In genomic region chr19:60757099-60757785, GRCm38 (mm10) we compare ENCODE assay signal across 8 mouse cellular contexts. TPM values are rescaled to one million over a fixed set of nuclear protein-coding genes. Genes with fewer than 3 reads are reported as not detected.
DNase-seq lines count a peak whose midpoint lies in the region; ATAC-seq and TF ChIP-seq lines count a peak whose summit lies in the region.

No protein-coding gene starts in this region.

- H3K36me3 ChIP-seq in heart, embryonic 11.5 days (ENCODE audit: control insufficient read depth, insufficient read depth, low read length) = 0 out of 2 replicates have a peak, but pooled peaks cover 2% of the 10 kb centered on the region
- H3K36me3 ChIP-seq in C2C12 (ENCODE audit: control insufficient read depth, insufficient read depth) = peaks cover 30% of the 10 kb centered on the region
- peaks cover 14% of the 10 kb centered on the region for H3K36me3 ChIP-seq in forebrain, embryonic 12.5 days (replicated peaks)
- H3K36me3 ChIP-seq in liver, embryonic 14.5 days (replicated peaks; ENCODE audit: control insufficient read depth, insufficient read depth, low read depth) = peaks cover 11% of the 10 kb centered on the region

- TF ChIP-seq CTCF in C2C12 (IDR thresholded peaks at IDR 0.05; ENCODE audit: control insufficient read depth, insufficient read depth, insufficient read length) = no peak
- TF ChIP-seq CTCF in liver, embryonic 14.5 days (IDR thresholded peaks at IDR 0.05; ENCODE audit: low read depth) = no peak

- no peak for DNase-seq in heart, adult 8-10 months (ENCODE audit: low spot score)
- peak in 1 of 3 experiments; percentile 22 for DNase-seq in liver, embryonic 14.5 days (ENCODE audit: low read depth in 3 of 3, low spot score in 3 of 3)
- DNase-seq in ovary, postnatal 36 days (ENCODE audit: low spot score) = no peak
- DNase-seq in spleen, postnatal 4 days (ENCODE audit: low spot score in 2 of 2) = no peak
- DNase-seq in right cerebral cortex, postnatal 10 days (ENCODE audit: low spot score in 2 of 2) = no peak

- 6% methylated on average over 25 of the region's 25 CpGs for WGBS in heart, embryonic 11.5 days (ENCODE audit: insufficient replicate concordance)
- WGBS in forebrain, embryonic 12.5 days = 6% methylated on average over 25 of the region's 25 CpGs
- 4% methylated on average over 25 of the region's 25 CpGs for WGBS in liver, embryonic 14.5 days (ENCODE audit: insufficient replicate concordance)

- H3K4me1 ChIP-seq in heart, embryonic 11.5 days (ENCODE audit: control insufficient read depth, insufficient read depth, low read length) = peaks cover 7% of the 10 kb centered on the region; the same call in 1 of the 2 replicates
- peaks cover 18% of the 10 kb centered on the region for H3K4me1 ChIP-seq in forebrain, embryonic 12.5 days
- H3K4me1 ChIP-seq in liver, embryonic 14.5 days (replicated peaks; ENCODE audit: control insufficient read depth in 2 of 2, insufficient read depth in 2 of 2, low read length in 1 of 2) = peaks cover 7 to 8% of the 10 kb centered on the region in 2 experiments

- no peaks in the 10 kb centered on the region for H3K79me2 ChIP-seq in C2C12 (ENCODE audit: control insufficient read depth, insufficient read depth)

- H3K4me2 ChIP-seq in heart, embryonic 11.5 days = peak overlapping the region; percentile 100
- peak overlapping the region; percentile 100 for H3K4me2 ChIP-seq in forebrain, embryonic 12.5 days
- peak overlapping the region; percentile 89 for H3K4me2 ChIP-seq in liver, embryonic 14.5 days (ENCODE audit: low read depth)

- TF ChIP-seq EP300 in liver, embryonic 14.5 days (IDR thresholded peaks at IDR 0.05; ENCODE audit: low read depth) = no peak

- no peak overlapping the region for H3K27ac ChIP-seq in heart, embryonic 11.5 days (ENCODE audit: low read depth, low read length)
- 0 out of 2 replicates have a peak overlapping the region, but pooled peaks have one; percentile 85 for H3K27ac ChIP-seq in forebrain, embryonic 12.5 days
- no peak overlapping the region for H3K27ac ChIP-seq in liver, embryonic 14.5 days

- no peak for ATAC-seq in heart, embryonic 11.5 days (replicated peaks; ENCODE audit: insufficient number of reproducible peaks, low FRiP score, low TSS enrichment)
- ATAC-seq in forebrain, embryonic 12.5 days (ENCODE audit: low FRiP score) = no peak
- no peak for ATAC-seq in liver, embryonic 14.5 days (ENCODE audit: insufficient read depth)

- peak overlapping the region; percentile 76 for H3K4me3 ChIP-seq in heart, embryonic 11.5 days (ENCODE audit: low read depth, low read length)
- peak overlapping the region; percentile 41 for H3K4me3 ChIP-seq in C2C12 (ENCODE audit: insufficient read depth, poor library complexity, severe bottlenecking)
- peak overlapping the region; percentile 77 for H3K4me3 ChIP-seq in forebrain, embryonic 12.5 days (replicated peaks)
- H3K4me3 ChIP-seq in liver, embryonic 14.5 days (ENCODE audit: insufficient read depth in 1 of 2, low read depth in 2 of 2, low read length in 2 of 2) = peak overlapping the region; percentile 50 to 70

- peaks cover 2% of the 10 kb centered on the region; the same call in 1 of the 2 replicates for H3K27me3 ChIP-seq in heart, embryonic 11.5 days (ENCODE audit: control insufficient read depth, insufficient read depth, low read length)
- no peaks in the 10 kb centered on the region for H3K27me3 ChIP-seq in C2C12 (ENCODE audit: control insufficient read depth, insufficient read depth, insufficient read length)
- peaks cover 25% of the 10 kb centered on the region for H3K27me3 ChIP-seq in forebrain, embryonic 12.5 days
- H3K27me3 ChIP-seq in liver, embryonic 14.5 days (ENCODE audit: control insufficient read depth, insufficient read depth, low read length) = peaks cover 13% of the 10 kb centered on the region

- peak overlapping the region; percentile 66 for H3ac ChIP-seq in C2C12 (ENCODE audit: control insufficient read depth, insufficient read length, low read depth)

- no peaks in the 10 kb centered on the region for H3K79me3 ChIP-seq in C2C12 (ENCODE audit: low read depth)

- H3K9me3 ChIP-seq in heart, embryonic 11.5 days (replicated peaks; ENCODE audit: control insufficient read depth, low read length) = no peaks in the 10 kb centered on the region
- no peaks in the 10 kb centered on the region for H3K9me3 ChIP-seq in forebrain, embryonic 12.5 days
- H3K9me3 ChIP-seq in liver, embryonic 14.5 days (ENCODE audit: control insufficient read depth, low read length) = no peaks in the 10 kb centered on the region

- H3K9ac ChIP-seq in heart, embryonic 11.5 days (ENCODE audit: low read depth, low read length) = peak overlapping the region; percentile 68; the same call in 1 of the 2 replicates
- peak overlapping the region; percentile 77 for H3K9ac ChIP-seq in forebrain, embryonic 12.5 days
- peak overlapping the region; percentile 47 for H3K9ac ChIP-seq in liver, embryonic 14.5 days (replicated peaks)

TF ChIP-seq in C2C12, 6 proteins besides CTCF, POLR2A, EP300 and RAD21:
- no peak for TF ChIP-seq FOSL1 (IDR thresholded peaks at IDR 0.05; ENCODE audit: insufficient read depth, low read length, poor library complexity, severe bottlenecking)

RNA-seq across cellular contexts. Expression of gene Nanos1, which starts 1.5 kb away (rescaled TPM):
- polyA plus RNA-seq in heart, embryonic 11.5 days (2014; fragmentation: Nextera tagmentation; extraction: Ambion mirVana) = 1.3 and 1.6 TPM in 2 replicates
- under 1 TPM; 0.06 to 0.22 (median 0.12) TPM for total RNA-seq in heart, adult 8-10 months (2022)
- polyA plus RNA-seq in C2C12 (2012; fragmentation: generic; extraction: Trizol) = 2.8 TPM
- 7.4 and 7.8 TPM in 2 replicates for polyA plus RNA-seq in forebrain, embryonic 12.5 days (2016; fragmentation: Nextera tagmentation; extraction: Ambion mirVana)
- 1.00 and 1.3 TPM in 2 replicates for polyA plus RNA-seq in liver, embryonic 14.5 days (2012; rRNA removed)
- 1.2 and 1.9 TPM in 2 replicates for polyA plus RNA-seq in liver, embryonic 14.5 days (2014; fragmentation: Nextera tagmentation; extraction: Ambion mirVana)

RNA-seq across cellular contexts. Expression of gene Eif3a, which starts 33.2 kb away (rescaled TPM):
- polyA plus RNA-seq in heart, embryonic 11.5 days (2014; fragmentation: Nextera tagmentation; extraction: Ambion mirVana) = 136 and 149 TPM in 2 replicates
- total RNA-seq in heart, adult 8-10 months (2022) = 100 to 1,000 TPM; 102 to 115 (median 107) TPM
- 68.7 TPM for polyA plus RNA-seq in C2C12 (2012; fragmentation: generic; extraction: Trizol)
- polyA plus RNA-seq in forebrain, embryonic 12.5 days (2016; fragmentation: Nextera tagmentation; extraction: Ambion mirVana) = 136 and 137 TPM in 2 replicates
- polyA plus RNA-seq in liver, embryonic 14.5 days (2012; rRNA removed) = 37.6 and 96.1 TPM in 2 replicates
- polyA plus RNA-seq in liver, embryonic 14.5 days (2014; fragmentation: Nextera tagmentation; extraction: Ambion mirVana) = 95.1 and 103 TPM in 2 replicates

RNA-seq across cellular contexts. Expression of gene Fam45a, which starts 54.1 kb away (rescaled TPM):
- 24.7 and 30.0 TPM in 2 replicates for polyA plus RNA-seq in heart, embryonic 11.5 days (2014; fragmentation: Nextera tagmentation; extraction: Ambion mirVana)
- total RNA-seq in heart, adult 8-10 months (2022) = 10 to 100 TPM; 13.1 to 19.7 (median 16.1) TPM
- 8.5 TPM for polyA plus RNA-seq in C2C12 (2012; fragmentation: generic; extraction: Trizol)
- polyA plus RNA-seq in forebrain, embryonic 12.5 days (2016; fragmentation: Nextera tagmentation; extraction: Ambion mirVana) = 35.5 and 39.4 TPM in 2 replicates
- 8.5 and 11.8 TPM in 2 replicates for polyA plus RNA-seq in liver, embryonic 14.5 days (2012; rRNA removed)
- polyA plus RNA-seq in liver, embryonic 14.5 days (2014; fragmentation: Nextera tagmentation; extraction: Ambion mirVana) = 25.7 and 29.3 TPM in 2 replicates
